In genomic region chr4:130915668-130916035, GRCm38 (mm10) we compare ENCODE assay signal across 18 mouse cellular contexts. TPM values are rescaled to one million over a fixed set of nuclear protein-coding genes. Genes with fewer than 3 reads are reported as not detected.
A peak's percentile ranks its signal among the peaks of the same experiment; 100 is the strongest.
DNase-seq lines count a peak whose midpoint lies in the region; ATAC-seq and TF ChIP-seq lines count a peak whose summit lies in the region.
"Had no signal": no experiment of that assay in that cellular context is flagged by ENCODE, and none has a peak within 500 bp of the region (broad histone marks: within the 10 kb centered on the region; RNA-seq: fewer than 3 reads in every experiment).

No protein-coding gene starts in this region.

- no peaks in the 10 kb centered on the region for H3K9me3 ChIP-seq in heart, embryonic 16.5 days (replicated peaks; ENCODE audit: control insufficient read depth, low read length)
- H3K9me3 ChIP-seq: embryonic facial prominence, embryonic 12.5 days; heart, embryonic 12.5 days; lung, embryonic 15.5 days; midbrain, embryonic 13.5 days; neural tube, embryonic 12.5 days had no signal

- WGBS in heart, embryonic 16.5 days: 58% methylated on average over 7 of the region's 7 CpGs
- WGBS in spleen, adult 2 months: 8% methylated on average over 7 of the region's 7 CpGs

- H3K9ac ChIP-seq in heart, embryonic 16.5 days (ENCODE audit: low read length): no peak overlapping the region
- H3K9ac ChIP-seq: embryonic facial prominence, embryonic 12.5 days; heart, embryonic 12.5 days; lung, embryonic 15.5 days; midbrain, embryonic 13.5 days; neural tube, embryonic 12.5 days had no signal

- no peak for DNase-seq in heart, adult 11 months
- DNase-seq in A20 (ENCODE audit: low read depth, low spot score): peak; percentile 89
- DNase-seq in spleen, adult 2 months (ENCODE audit: low read depth in 1 of 2, low spot score in 2 of 2): peak; percentile 78
- no peak for DNase-seq in cerebellum, adult 9-11 months
- no peak for DNase-seq in urinary bladder, postnatal 10 days (ENCODE audit: low spot score)
- no peak for DNase-seq in cerebellum, adult 9-10 months
- DNase-seq: cerebellum, postnatal 36 days; kidney, postnatal 10 days; layer of hippocampus, adult 9-11 months; retina, postnatal 1 day had no signal

- ATAC-seq in heart, embryonic 16.5 days (replicated peaks; ENCODE audit: extremely low read depth, insufficient read depth, low FRiP score): no peak
- ATAC-seq: midbrain, embryonic 13.5 days had no signal

- peaks cover 11% of the 10 kb centered on the region for H3K4me1 ChIP-seq in heart, embryonic 16.5 days (ENCODE audit: control insufficient read depth, insufficient read depth, low read length)
- H3K4me1 ChIP-seq in brown adipose tissue, adult 24 weeks (ENCODE audit: control insufficient read depth, insufficient read depth, insufficient read length, low read length): 0 out of 2 replicates have a peak, but pooled peaks cover 3% of the 10 kb centered on the region
- H3K4me1 ChIP-seq in spleen, adult 2 months (ENCODE audit: control insufficient read depth, insufficient read depth, insufficient read length): peaks cover 57% of the 10 kb centered on the region; the same call in 1 of the 2 replicates

- no peak overlapping the region for H3K27ac ChIP-seq in heart, embryonic 16.5 days (ENCODE audit: low read length)
- H3K27ac ChIP-seq in brown adipose tissue, adult 24 weeks (replicated peaks; ENCODE audit: low read depth, low read length): no peak overlapping the region
- H3K27ac ChIP-seq in spleen, adult 2 months (ENCODE audit: insufficient read depth, low read length): peak overlapping the region; percentile 96
- H3K27ac ChIP-seq: embryonic facial prominence, embryonic 12.5 days; lung, embryonic 15.5 days; midbrain, embryonic 13.5 days; neural tube, embryonic 12.5 days had no signal

- no peak for TF ChIP-seq CTCF in spleen, adult 2 months (IDR thresholded peaks at IDR 0.05; ENCODE audit: extremely low read depth, insufficient read depth, insufficient read length, insufficient replicate concordance)

- no peaks in the 10 kb centered on the region for H3K27me3 ChIP-seq in heart, embryonic 16.5 days (ENCODE audit: control insufficient read depth, insufficient read depth, low read length)
- H3K27me3 ChIP-seq in spleen, adult 2 months (ENCODE audit: control insufficient read depth, insufficient read depth, low read length): no peaks in the 10 kb centered on the region
- H3K27me3 ChIP-seq: embryonic facial prominence, embryonic 12.5 days; heart, embryonic 12.5 days; lung, embryonic 15.5 days; midbrain, embryonic 13.5 days; neural tube, embryonic 12.5 days had no signal

- peak overlapping the region; percentile 17; the same call in 1 of the 2 replicates for H3K4me2 ChIP-seq in heart, embryonic 16.5 days (ENCODE audit: low read depth, low read length)
- H3K4me2 ChIP-seq: embryonic facial prominence, embryonic 12.5 days; heart, embryonic 12.5 days; lung, embryonic 15.5 days; midbrain, embryonic 13.5 days; neural tube, embryonic 12.5 days had no signal

- no peaks in the 10 kb centered on the region for H3K36me3 ChIP-seq in heart, embryonic 16.5 days (ENCODE audit: control insufficient read depth, insufficient read depth)
- H3K36me3 ChIP-seq in spleen, adult 2 months (ENCODE audit: control insufficient read depth, insufficient read depth, low read length): peaks cover 6% of the 10 kb centered on the region; the same call in 1 of the 2 replicates
- H3K36me3 ChIP-seq: embryonic facial prominence, embryonic 12.5 days; heart, embryonic 12.5 days; lung, embryonic 15.5 days; midbrain, embryonic 13.5 days; neural tube, embryonic 12.5 days had no signal

- H3K4me3 ChIP-seq in heart, embryonic 16.5 days (ENCODE audit: low read length): no peak overlapping the region
- peak overlapping the region; percentile 19; the same call in 1 of the 2 replicates for H3K4me3 ChIP-seq in brown adipose tissue, adult 24 weeks (ENCODE audit: insufficient read depth, low read depth, low read length)
- H3K4me3 ChIP-seq in spleen, adult 2 months (ENCODE audit: extremely low read depth, insufficient read depth, insufficient read length): peak overlapping the region; percentile 97
- H3K4me3 ChIP-seq: embryonic facial prominence, embryonic 12.5 days; heart, embryonic 12.5 days; lung, embryonic 15.5 days; midbrain, embryonic 13.5 days; neural tube, embryonic 12.5 days had no signal

- no peak for TF ChIP-seq POLR2A in spleen, adult 2 months (IDR thresholded peaks at IDR 0.05; ENCODE audit: low read depth, low read length)

RNA-seq across cellular contexts. Expression of gene Laptm5, which starts 2.7 kb away (rescaled TPM):
- 37.5 and 61.2 TPM in 2 replicates for polyA plus RNA-seq in heart, embryonic 16.5 days (2015; fragmentation: Nextera tagmentation; extraction: Ambion mirVana)
- 14.0 and 16.4 TPM in 2 replicates for polyA plus RNA-seq in brown adipose tissue, adult 24 weeks (2012; ENCODE audit: insufficient read depth, insufficient read length, missing spikeins)
- polyA plus RNA-seq in spleen, adult 2 months (2012; rRNA removed): 903 and 1,004 TPM in 2 replicates

RNA-seq across cellular contexts. Expression of gene Matn1, which starts 28.5 kb away (rescaled TPM):
- polyA plus RNA-seq in heart, embryonic 16.5 days (2015; fragmentation: Nextera tagmentation; extraction: Ambion mirVana): 0.47 and 1.2 TPM in 2 replicates
- polyA plus RNA-seq in brown adipose tissue, adult 24 weeks (2012; ENCODE audit: insufficient read depth, insufficient read length, missing spikeins): not detected in 2 replicates
- polyA plus RNA-seq in spleen, adult 2 months (2012; rRNA removed): 0.23 and 0.29 TPM in 2 replicates
- polyA plus RNA-seq: forebrain, embryonic 11.5 days; midbrain, embryonic 13.5 days had no signal

Comparison
In these comparisons a context has a peak if more than half of its experiments do, and no peak if none do; other contexts are left out.
1. DNase-seq: peak in A20 (single experiment) and spleen, adult 2 months (2 of 2); none in heart, adult 11 months (single experiment), cerebellum, adult 9-11 months (single experiment), urinary bladder, postnatal 10 days (single experiment) and cerebellum, adult 9-10 months (single experiment).
2. RNA of gene Laptm5, which starts 2.7 kb away (polyA plus RNA-seq): 903 to 1,004 TPM in spleen, adult 2 months; 37.5 to 61.2 TPM in heart, embryonic 16.5 days and 14.0 to 16.4 TPM in brown adipose tissue, adult 24 weeks; every median in the first group is over 10 times any median in the second.